Mouse (Mus musculus) testis, postnatal 14 days (tissue): ENCODE measurements at regions not wholly inside any gene's neighbourhood (a gene's known extent, or its start where the extent isn't known, plus 50 kb on each side); places are given as distances from the start of the nearest gene placed in this dataset.
"Not testable (repeated sequence)": the region's sequence is repeated elsewhere in the genome, so short reads cannot be mapped to it uniquely, and the experiment has no call there.

Source experiments
- DNase-seq: peaks from one replicate; pipeline ENCODE4 v3.0.0; 2021; ENCODE audit warnings: low spot score

- DNase-seq = no peak
Measured at GRCm38 (mm10) chr9:92661938-92662337, 119.9 kb downstream of the Plod2 start.

- no peak for DNase-seq
Measured at GRCm38 (mm10) chr9:92667361-92667881, 125.4 kb downstream of the Plod2 start.

DNA sequence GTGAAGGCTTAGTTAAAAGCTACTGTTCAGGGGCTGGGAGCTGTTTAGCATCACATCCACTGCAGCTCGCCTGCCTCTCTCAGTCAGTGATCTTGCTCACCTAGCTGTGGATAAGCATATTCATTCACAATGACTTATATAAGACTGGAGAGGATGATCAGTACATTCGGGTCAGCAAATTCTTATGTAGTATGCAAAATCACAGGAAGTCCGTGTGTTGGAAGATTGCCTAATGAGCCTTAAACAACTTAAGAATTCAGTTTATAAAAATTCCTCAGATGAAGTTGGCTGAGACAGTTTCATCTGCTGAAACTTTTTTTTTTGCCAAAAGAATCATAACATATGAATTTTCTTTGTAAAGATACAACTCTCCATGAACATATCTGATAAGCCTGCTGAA lies 129.9 kb downstream of the Plod2 start:
- DNase-seq = no peak

- DNase-seq = peak; percentile 6
Measured at GRCm38 (mm10) chr9:92694361-92695016, 152.5 kb downstream of the Plod2 start.

DNA sequence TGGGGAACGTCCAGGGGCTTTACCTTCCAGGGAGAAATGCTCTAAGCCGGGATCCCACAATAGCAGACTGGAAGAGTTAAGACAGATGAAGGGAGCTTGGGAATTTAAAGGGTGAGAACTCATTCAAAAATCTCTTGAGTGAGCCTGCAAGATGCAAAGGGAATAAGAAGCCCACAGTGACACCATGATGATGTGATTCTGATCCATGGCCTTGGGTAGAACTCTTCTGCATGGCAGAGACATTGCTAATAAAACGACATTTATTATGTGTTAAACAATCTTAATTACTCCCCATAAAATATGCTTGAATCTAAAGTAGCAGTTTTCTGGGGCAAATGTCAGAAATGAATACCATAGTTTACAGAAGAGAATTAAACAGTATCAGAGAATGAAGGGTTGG lies 155.9 kb downstream of the Plod2 start:
- no peak for DNase-seq

DNA sequence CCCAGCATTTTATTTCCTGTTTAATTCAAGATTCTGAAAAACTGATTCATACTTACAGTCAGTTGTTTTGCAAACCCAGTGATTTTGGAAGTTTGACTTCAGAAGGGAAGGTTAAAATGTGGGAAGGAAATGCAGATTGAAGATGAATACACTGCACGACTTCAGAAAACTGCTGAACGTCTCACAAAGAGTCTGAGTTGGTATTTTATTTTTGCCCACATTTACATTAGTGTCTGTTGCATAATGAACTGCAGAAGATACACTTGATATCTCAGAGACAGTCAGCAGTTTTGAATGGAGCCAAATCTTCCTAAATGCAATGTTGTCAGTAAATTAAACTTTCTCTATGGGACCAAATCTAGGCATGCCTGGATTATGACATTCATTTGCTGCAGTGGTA lies 162.7 kb downstream of the Plod2 start:
- DNase-seq = no peak

DNA sequence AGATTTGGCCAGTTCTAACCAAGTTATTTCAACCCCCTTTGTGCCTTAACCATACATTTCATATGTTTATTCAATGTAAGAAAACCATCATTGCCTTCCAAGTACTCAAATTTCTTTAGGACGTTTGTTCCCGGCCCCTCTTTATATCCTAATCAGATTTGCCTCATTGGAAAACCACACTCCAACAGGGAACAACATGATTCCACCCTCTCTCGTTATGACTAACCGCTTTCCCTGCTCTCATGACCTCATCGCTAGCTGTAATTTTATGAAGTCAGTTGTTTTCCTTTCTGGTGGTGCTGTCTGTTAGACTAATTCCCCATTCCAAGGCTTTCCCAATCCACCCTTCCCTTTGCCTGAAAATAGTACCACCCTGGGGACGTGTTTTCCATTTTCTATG lies 165.0 kb downstream of the Plod2 start:
- DNase-seq = no peak

DNA sequence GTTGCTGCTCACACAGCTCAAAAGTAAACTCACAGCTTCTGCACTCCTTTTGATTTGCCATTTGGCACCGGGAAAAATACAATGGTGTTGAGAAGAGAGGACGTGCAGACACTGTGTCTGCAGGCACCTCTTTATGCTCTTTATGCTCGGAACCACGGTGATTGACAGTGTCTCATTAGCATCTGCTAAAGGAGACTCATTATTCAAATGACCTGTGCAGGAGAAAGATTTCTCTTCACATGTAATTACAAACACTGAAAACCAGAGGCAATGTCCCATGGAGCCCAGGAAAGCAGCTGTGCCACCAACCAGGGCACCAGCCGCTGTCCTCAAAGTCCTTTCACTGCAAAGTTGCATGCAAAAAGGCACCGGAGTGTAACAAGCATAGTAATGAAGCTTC lies 175.2 kb downstream of the Plod2 start:
- no peak for DNase-seq

DNA sequence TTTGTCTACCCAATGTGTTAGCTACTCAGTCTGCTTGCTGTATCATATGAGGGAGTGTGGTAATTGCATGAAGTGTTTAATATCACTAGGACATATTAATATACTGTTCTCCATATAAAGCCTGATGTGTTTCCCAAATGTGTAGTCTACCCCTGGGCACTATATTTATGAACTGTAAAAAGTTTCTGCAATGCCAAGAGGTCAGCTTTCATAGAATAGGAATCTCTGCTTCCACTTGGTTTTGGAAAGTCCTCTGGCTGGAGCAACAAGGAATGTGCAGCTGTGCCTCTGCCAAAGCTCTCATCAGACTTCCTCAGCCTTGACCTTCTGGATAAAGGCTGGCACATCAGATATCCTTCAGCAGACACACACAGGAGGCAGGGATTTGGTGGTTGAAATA lies 176.3 kb downstream of the Plod2 start:
- DNase-seq = peak; percentile 31

- no peak for DNase-seq
Measured at GRCm38 (mm10) chr9:92719251-92719650, 177.2 kb downstream of the Plod2 start.

- no peak for DNase-seq
Measured at GRCm38 (mm10) chr9:92728864-92729263, 186.8 kb downstream of the Plod2 start.

DNA sequence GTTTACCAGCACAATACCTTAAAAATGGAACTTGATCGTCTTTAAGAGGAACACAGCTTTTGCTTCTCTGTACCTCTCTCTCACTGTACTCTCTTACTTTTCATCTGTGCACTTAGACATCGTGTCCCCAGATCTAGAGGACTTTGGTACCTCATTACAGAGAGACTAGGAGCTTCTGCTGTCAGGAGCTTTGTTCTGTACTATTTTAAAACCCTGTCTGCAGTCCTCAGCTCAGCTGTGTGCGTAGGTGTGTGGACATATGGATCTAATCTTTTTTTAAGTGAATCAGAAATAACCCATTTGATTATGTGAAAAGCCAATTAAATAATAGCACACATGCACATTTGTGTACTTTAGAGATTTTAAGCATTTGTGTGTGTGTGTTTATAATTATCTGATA lies 189.4 kb downstream of the Plod2 start:
- no peak for DNase-seq

DNA sequence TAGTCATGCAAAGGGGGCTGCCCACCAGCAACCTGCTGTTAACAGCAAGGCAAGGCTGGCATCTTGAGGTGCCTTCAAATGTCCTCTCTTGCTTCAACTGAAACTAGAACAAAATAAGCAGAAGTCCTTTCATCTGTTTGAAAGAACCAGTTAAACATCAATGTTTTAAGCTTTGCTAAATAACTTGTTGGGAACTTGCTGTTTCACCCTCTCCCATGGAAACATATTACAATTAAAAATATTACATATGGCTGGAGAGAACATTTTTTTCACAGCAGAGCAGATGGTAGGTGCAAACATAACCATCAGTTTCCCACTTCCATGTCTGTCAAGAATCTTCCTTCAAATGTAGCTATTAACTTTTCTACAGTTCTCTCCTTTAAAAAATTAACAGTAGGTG lies 225.5 kb downstream of the Plod2 start:
- DNase-seq = no peak

DNA sequence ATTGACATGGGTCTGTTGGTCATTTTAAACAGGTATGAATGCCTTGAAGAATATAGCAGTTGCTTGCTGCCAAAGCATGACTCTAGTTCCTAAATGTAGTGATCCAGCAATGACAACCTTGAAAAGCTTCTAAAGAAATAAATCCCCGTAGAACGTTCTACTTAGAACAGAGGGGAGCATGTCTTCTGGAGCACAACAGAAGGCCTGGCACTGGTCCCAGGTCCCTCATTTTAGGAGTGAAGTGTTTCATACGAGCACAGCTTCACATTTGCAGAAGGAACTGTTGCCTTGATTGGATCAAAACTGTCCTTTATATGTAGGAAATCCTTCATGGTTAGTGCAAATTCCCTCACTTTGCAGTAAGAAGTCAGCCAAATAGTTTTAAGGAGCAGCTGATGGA lies 226.4 kb downstream of the Plod2 start:
- DNase-seq = no peak

- DNase-seq = no peak
Measured at GRCm38 (mm10) chr9:92769528-92769927, 227.5 kb downstream of the Plod2 start.

DNA sequence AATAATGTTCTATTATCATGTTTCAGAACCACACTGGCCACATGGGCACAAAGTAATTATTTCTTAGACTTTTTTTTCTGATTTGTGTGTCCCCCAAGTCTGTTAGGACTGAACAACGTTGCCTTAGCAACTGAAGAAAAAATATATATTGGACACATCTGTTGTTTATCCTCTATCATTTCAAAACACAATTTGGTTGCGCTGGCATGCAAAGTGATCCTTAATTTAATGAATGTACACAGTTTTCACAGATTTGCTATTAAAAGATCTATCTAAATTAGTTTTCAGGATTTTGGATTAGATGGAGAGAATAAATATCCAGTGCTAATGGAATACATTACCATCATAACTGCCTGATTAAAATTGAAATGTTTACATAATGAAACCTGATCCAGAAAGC lies 229.0 kb downstream of the Plod2 start:
- DNase-seq = no peak

GRCm38 (mm10) chr9:92771716-92772115 lies 229.7 kb downstream of the Plod2 start:
- no peak for DNase-seq

DNA sequence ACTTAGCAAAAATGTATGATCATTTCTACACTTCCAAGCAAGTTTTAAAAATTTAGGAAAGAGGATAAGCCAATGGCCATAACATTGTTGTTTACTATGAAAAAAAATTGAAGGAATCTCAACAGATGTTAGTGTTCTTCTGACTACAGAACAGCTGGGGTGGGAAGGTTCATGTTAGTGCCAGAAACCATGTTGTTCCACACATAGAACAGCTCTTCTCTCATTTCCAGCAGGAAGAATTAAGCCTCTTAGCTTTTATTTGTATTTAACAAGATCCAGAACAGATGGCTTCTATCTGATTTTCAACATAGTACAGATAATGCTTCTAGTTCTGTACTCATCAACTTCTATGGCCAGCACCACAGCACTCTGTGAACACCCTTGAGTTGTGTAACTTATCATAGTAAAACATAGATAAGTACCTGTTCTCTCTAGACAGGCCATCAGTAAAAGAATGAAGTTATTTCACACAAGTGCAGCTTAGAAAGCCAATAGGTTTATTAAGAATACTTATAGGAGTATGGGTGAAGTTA lies 241.0 kb downstream of the Plod2 start:
- DNase-seq = no peak

- no peak for DNase-seq
Measured at GRCm38 (mm10) chr9:92799695-92800094, 257.7 kb downstream of the Plod2 start.

DNA sequence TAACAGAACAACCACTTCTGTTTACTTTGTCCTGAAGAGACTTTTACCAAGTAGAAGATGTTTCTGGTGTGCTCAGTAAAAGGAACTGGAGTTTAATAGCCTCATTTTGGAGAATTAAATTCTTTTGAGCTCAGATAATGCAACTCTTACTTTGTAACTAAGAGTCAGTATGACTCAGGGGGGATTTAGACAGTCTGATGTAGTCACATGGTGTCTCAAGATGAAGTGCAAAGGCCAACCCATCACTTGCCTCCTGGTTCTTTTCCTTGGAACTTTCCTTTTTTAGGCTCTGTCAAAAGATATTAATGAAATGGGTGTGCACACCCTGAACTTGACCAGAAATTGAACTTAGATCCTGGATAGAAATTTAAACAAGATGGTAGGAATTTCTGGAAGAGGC lies 267.4 kb downstream of the Plod2 start:
- no peak for DNase-seq

DNA sequence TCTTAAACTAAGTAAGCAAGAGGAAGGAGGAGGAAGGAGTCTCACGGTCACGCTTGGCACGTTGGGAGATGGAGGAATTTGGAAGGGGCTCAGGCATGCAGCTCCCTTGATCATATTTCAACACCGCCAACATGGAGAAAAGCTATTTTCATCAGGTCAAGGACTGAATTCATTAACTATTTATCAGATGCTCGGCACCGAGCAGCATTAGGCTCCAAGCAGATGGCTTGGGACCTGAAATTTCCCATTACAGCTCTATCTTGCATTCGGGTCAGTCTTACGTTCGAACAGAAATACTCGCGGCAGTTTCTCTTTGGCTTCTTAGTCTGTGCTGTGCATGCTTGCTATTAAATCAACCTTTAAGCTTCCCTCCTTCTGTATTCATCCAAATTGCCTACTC lies 278.7 kb downstream of the Plod2 start:
- no peak for DNase-seq

DNA sequence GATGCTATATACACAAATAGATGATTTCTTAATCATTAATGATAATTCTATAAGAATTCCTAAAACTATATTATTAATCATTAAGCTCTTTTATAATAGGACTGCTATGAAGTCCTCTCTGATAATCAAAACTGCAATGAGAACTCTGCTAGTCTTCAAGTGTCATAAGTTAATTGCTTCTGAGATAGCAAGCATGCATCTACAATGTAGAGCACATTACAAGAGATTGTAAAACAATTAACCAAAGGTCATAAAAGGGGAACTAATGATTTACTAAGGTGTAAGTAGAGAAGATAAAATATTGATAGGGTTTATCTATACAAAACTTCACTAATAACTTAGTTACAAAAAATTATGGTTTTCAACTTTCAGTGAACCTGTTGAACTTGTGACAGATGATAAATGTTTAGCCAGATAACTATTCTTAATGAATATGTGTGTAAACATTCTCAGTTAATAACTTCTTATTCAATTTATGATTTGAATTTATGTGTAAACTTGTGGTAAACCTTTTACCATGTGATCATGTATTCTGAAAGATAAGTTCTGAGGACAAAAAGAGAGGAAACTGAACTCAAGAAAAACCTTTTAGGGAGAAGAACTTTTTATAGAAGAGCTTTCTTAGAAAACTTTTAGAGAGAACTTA lies 284.8 kb downstream of the Plod2 start:
- no peak for DNase-seq

GRCm38 (mm10) chr9:92836156-92836555 lies 294.1 kb downstream of the Plod2 start:
- not testable (repeated sequence) for DNase-seq
